Mouse (Mus musculus) brain, embryonic 14.5 days (tissue): ENCODE results near the gene Usp18.

Experiments
- CTCF ChIP-seq: fragments of 200-500 bp; IDR thresholded peaks from 2 replicates; pipeline ENCODE4 v1.5.1; 2012; ENCODE audit warnings: inconsistent platforms, mild to moderate bottlenecking, moderate library complexity, borderline replicate concordance; ENCODE audit not compliant: insufficient read depth, insufficient read length; ENCODE audit errors: extremely low read depth
- POLR2A ChIP-seq: fragments of 200-500 bp; IDR thresholded peaks from 2 replicates; pipeline ENCODE4 v1.6.1; 2012; ENCODE audit warnings: mild to moderate bottlenecking, inconsistent platforms, borderline replicate concordance; ENCODE audit not compliant: poor library complexity, insufficient read depth, insufficient read length, severe bottlenecking; ENCODE audit errors: extremely low read depth

DNA sequence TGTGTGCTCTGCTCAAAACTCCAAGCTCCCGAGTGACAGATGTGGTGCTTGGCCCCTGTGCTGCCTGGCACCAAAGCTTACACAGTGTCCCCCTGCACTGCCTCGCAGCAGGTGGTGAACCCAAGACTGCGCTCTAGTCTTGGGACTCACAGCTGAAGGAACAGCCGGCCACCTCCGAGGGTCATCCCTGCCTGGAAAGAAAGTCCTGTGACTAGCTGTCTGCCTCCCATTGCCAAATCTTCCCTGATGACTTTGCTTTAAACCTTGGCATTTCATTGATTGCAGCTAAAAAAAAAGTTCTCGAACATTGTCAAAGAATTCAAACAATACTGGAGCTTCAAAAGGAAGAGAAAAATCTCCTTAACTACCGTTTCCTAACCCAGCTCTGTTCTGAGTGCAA lies 53.6 kb downstream of the Usp18 start:
- TF ChIP-seq POLR2A (no peak), CTCF (no peak)
